ENCODE assay signal across 11 mouse cellular contexts in genomic region chr17:64214599-64214998, GRCm38 (mm10).
DNase-seq lines count a peak whose midpoint lies in the region; ATAC-seq and TF ChIP-seq lines count a peak whose summit lies in the region.
"Had no signal": no experiment of that assay in that cellular context is flagged by ENCODE, and none has a peak within 500 bp of the region (broad histone marks: within the 10 kb centered on the region; RNA-seq: fewer than 3 reads in every experiment).

No protein-coding gene starts in this region.

- 0 out of 2 replicates have a peak overlapping the region, but pooled peaks have one; percentile 30 for H3K27ac ChIP-seq in forebrain, embryonic 10.5 days
- H3K27ac ChIP-seq in forebrain, embryonic 12.5 days, result no peak overlapping the region
- no peak overlapping the region for H3K27ac ChIP-seq in lung, embryonic 14.5 days (ENCODE audit: low read depth)

- no peak overlapping the region; the same call in 1 of the 2 replicates for H3K9ac ChIP-seq in forebrain, embryonic 12.5 days
- H3K9ac ChIP-seq in lung, embryonic 14.5 days, result no peak overlapping the region

- no peaks in the 10 kb centered on the region for H3K27me3 ChIP-seq in forebrain, embryonic 10.5 days (ENCODE audit: poor library complexity, severe bottlenecking)
- H3K27me3 ChIP-seq in forebrain, embryonic 12.5 days, result no peaks in the 10 kb centered on the region
- no peaks in the 10 kb centered on the region for H3K27me3 ChIP-seq in lung, embryonic 14.5 days (ENCODE audit: insufficient read depth, low read length)
- H3K27me3 ChIP-seq: megakaryocyte, embryonic 14.5 days had no signal

- no peaks in the 10 kb centered on the region for H3K36me3 ChIP-seq in forebrain, embryonic 10.5 days (replicated peaks)
- no peaks in the 10 kb centered on the region for H3K36me3 ChIP-seq in forebrain, embryonic 12.5 days (replicated peaks)
- H3K36me3 ChIP-seq in lung, embryonic 14.5 days (ENCODE audit: insufficient read depth), result no peaks in the 10 kb centered on the region

- WGBS in forebrain, embryonic 10.5 days, result 17% methylated on average over 7 of the region's 7 CpGs
- 20% methylated on average over 7 of the region's 7 CpGs for WGBS in forebrain, embryonic 12.5 days
- WGBS in lung, embryonic 14.5 days, result 15% methylated on average over 7 of the region's 7 CpGs

- no peak overlapping the region for H3K4me2 ChIP-seq in forebrain, embryonic 12.5 days
- H3K4me2 ChIP-seq in lung, embryonic 14.5 days, result no peak overlapping the region

- peaks cover 14% of the 10 kb centered on the region for H3K4me1 ChIP-seq in forebrain, embryonic 10.5 days
- H3K4me1 ChIP-seq in forebrain, embryonic 12.5 days, result peaks cover 6% of the 10 kb centered on the region; the same call in 1 of the 2 replicates
- H3K4me1 ChIP-seq in lung, embryonic 14.5 days (ENCODE audit: insufficient read depth), result no peaks in the 10 kb centered on the region

- no peaks in the 10 kb centered on the region for H3K9me3 ChIP-seq in forebrain, embryonic 10.5 days
- no peaks in the 10 kb centered on the region for H3K9me3 ChIP-seq in forebrain, embryonic 12.5 days
- no peaks in the 10 kb centered on the region for H3K9me3 ChIP-seq in lung, embryonic 14.5 days (ENCODE audit: low read depth, low read length)

- ATAC-seq in forebrain, embryonic 12.5 days (ENCODE audit: low FRiP score), result no peak
- peak; percentile 49; the same call in 1 of the 2 replicates for ATAC-seq in lung, embryonic 14.5 days (ENCODE audit: insufficient read depth)

- TF ChIP-seq CTCF in lung, embryonic 14.5 days (IDR thresholded peaks at IDR 0.05; ENCODE audit: low read depth), result no peak

- H3K4me3 ChIP-seq in forebrain, embryonic 10.5 days, result no peak overlapping the region
- no peak overlapping the region for H3K4me3 ChIP-seq in forebrain, embryonic 12.5 days (replicated peaks)
- H3K4me3 ChIP-seq in lung, embryonic 14.5 days (ENCODE audit: low read depth, low read length), result no peak overlapping the region
- H3K4me3 ChIP-seq: megakaryocyte, embryonic 14.5 days had no signal

- no peak for DNase-seq in forebrain, embryonic 10.5 days (ENCODE audit: extremely low spot score, low spot score)
- DNase-seq in ZHBTc4 (ENCODE audit: low read depth, low spot score), result peak; percentile 38
- DNase-seq in heart, adult 9 months (ENCODE audit: low spot score in 2 of 2), result peak; percentile 22 to 40
- peak; percentile 48 for DNase-seq in lung, embryonic 14.5 days
- DNase-seq in neural tube, embryonic 10.5 days (ENCODE audit: extremely low spot score, low spot score), result no peak
- DNase-seq in layer of hippocampus, postnatal 10 days (ENCODE audit: low spot score in 2 of 2), result no peak
- no peak for DNase-seq in thymus, postnatal 25 days
- DNase-seq: B cell, adult 2 months; kidney, adult 8-10 months had no signal

Comparison
In these comparisons a context has a peak if more than half of its experiments do, and no peak if none do; other contexts are left out.
1. DNase-seq: peak in ZHBTc4 (single experiment), heart, adult 9 months (2 of 2) and lung, embryonic 14.5 days (single experiment); none in forebrain, embryonic 10.5 days (single experiment), neural tube, embryonic 10.5 days (single experiment), layer of hippocampus, postnatal 10 days (0 of 2) and thymus, postnatal 25 days (single experiment).